Mouse (Mus musculus) midbrain, embryonic 10.5 days (tissue): ENCODE measurements at regions not wholly inside any gene's neighbourhood (a gene's known extent, or its start where the extent isn't known, plus 50 kb on each side); places are given as distances from the start of the nearest gene placed in this dataset.

Source experiments
- DNase-seq: peaks from one replicate; pipeline ENCODE4 v3.0.0-alpha.2; 2017; ENCODE audit warnings: low spot score
- H3K27ac ChIP-seq: fragments of 300-500 bp; sonication (generic); replicated peaks from 2 replicates; pipeline ENCODE4 v1.5.1; 2016; ENCODE audit warnings: mild to moderate bottlenecking
- H3K27me3 ChIP-seq: fragments of 300-500 bp; sonication (generic); 2 replicates; pipeline ENCODE4 v1.6.1; 2016; ENCODE audit warnings: low read depth, mild to moderate bottlenecking; ENCODE audit not compliant: poor library complexity, severe bottlenecking
- H3K36me3 ChIP-seq: fragments of 300-500 bp; sonication (generic); 2 replicates; pipeline ENCODE4 v1.6.1; 2016; ENCODE audit warnings: mild to moderate bottlenecking, moderate library complexity
- H3K4me1 ChIP-seq: fragments of 300-500 bp; sonication (generic); 2 replicates; pipeline ENCODE4 v1.6.1; 2016
- H3K4me3 ChIP-seq: fragments of 300-500 bp; sonication (generic); 2 replicates; pipeline ENCODE4 v1.5.1; 2016; ENCODE audit warnings: mild to moderate bottlenecking, moderate library complexity
- H3K9me3 ChIP-seq: fragments of 300-500 bp; sonication (generic); replicated peaks from 2 replicates; pipeline ENCODE4 v1.6.1; 2016; ENCODE audit warnings: mild to moderate bottlenecking
- WGBS: fragments of 180-500 bp; shearing (Covaris S2); methylation state at CpG from one replicate; pipeline ENCODE4 v1.1.7; 2016; 5-methylcytosine and 5-hydroxymethylcytosine counted together

- peaks cover 2% of the 10 kb centered on the region; the same call in 1 of the 2 replicates for H3K9me3 ChIP-seq
- DNase-seq: no peak
- no peaks in the 10 kb centered on the region for H3K36me3 ChIP-seq
- 95% methylated on average over 4 of the region's 4 CpGs for WGBS
- H3K4me1 ChIP-seq: peaks cover 23% of the 10 kb centered on the region
- H3K27me3 ChIP-seq: peaks cover 12% of the 10 kb centered on the region; the same call in 1 of the 2 replicates
- H3K27ac ChIP-seq: no peak overlapping the region
- H3K4me3 ChIP-seq: no peak overlapping the region
Observed at GRCm38 (mm10) chr10:87432306-87432705, 61.2 kb downstream of the Ascl1 start.

DNA sequence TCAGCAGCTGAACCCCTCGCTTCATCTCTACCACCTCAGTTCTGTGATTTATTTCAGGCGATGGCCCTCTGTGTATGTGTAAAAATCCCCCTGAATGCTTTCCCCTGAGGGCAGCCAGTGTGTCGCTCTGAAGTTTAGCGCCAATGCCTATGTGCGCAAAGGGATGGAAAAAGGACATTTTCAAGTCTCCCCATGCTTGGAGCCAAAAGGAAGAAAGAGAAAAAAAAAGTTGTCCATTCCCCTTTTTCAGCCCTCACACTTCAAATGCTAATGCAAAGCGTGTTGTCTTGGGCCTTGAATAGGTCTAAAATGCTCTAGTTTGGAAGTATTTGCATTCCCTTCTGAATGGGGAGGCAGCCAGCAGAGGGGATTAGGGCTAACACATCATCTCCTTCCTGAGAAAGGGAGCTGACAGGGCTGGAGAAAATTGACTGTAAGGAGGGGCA, 73.5 kb downstream of the Ascl1 start:
- H3K27me3 ChIP-seq: peaks cover 18% of the 10 kb centered on the region; the same call in 1 of the 2 replicates
- H3K4me1 ChIP-seq: peaks cover 53% of the 10 kb centered on the region
- peak overlapping the region; percentile 25 for H3K4me3 ChIP-seq
- peak; percentile 64 for DNase-seq
- peak overlapping the region; percentile 82 for H3K27ac ChIP-seq
- 5% methylated on average over 6 of the region's 6 CpGs for WGBS
- H3K36me3 ChIP-seq: no peaks in the 10 kb centered on the region
- no peaks in the 10 kb centered on the region for H3K9me3 ChIP-seq

DNA sequence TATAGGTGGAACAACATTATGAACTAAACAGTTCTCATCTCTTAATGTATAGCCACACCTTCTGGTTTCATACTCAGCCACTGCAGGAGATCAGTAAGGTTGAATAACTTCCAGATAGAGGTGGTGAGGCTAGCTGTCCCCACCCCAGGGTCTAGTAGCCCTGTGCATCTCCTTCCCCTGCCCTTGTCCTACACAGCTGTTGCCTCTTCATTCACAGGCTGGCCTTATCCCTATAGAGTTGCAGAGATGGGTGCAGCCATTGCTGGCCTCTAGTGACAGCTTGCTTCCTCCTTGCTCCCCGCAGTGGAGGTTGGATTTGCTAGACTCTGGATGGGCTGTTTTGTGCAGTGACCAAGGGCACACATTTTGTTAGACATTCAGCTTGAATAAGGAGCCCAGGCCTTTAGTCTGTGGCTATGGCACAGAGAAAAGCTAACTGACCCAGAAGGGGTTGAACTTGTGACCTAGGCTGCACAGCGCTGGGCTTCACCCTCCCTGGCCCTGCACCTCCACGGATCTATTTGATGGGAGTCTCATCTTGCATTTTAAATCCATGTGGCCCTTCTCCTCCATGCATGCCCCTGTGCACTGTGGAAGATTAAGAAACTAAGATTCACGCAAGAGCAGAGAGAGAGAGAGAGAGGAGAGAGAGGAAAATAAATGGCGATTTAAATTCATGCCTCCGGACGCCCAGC, 74.1 kb downstream of the Ascl1 start:
- 14% methylated on average over 7 of the region's 7 CpGs for WGBS
- H3K9me3 ChIP-seq: no peaks in the 10 kb centered on the region
- H3K27me3 ChIP-seq: peaks cover 18% of the 10 kb centered on the region; the same call in 1 of the 2 replicates
- peak; percentile 68 for DNase-seq
- peak overlapping the region; percentile 82 for H3K27ac ChIP-seq
- peaks cover 53% of the 10 kb centered on the region for H3K4me1 ChIP-seq
- H3K4me3 ChIP-seq: peak overlapping the region; percentile 25
- no peaks in the 10 kb centered on the region for H3K36me3 ChIP-seq

- H3K36me3 ChIP-seq: no peaks in the 10 kb centered on the region
- H3K4me1 ChIP-seq: peaks cover 7% of the 10 kb centered on the region; the same call in 1 of the 2 replicates
- H3K4me3 ChIP-seq: no peak overlapping the region
- H3K27me3 ChIP-seq: no peaks in the 10 kb centered on the region
- H3K9me3 ChIP-seq: no peaks in the 10 kb centered on the region
- WGBS: 62% methylated on average over 15 of the region's 15 CpGs
- no peak overlapping the region for H3K27ac ChIP-seq
- DNase-seq: no peak
Observed at GRCm38 (mm10) chr10:87394296-87394921, 99.1 kb downstream of the Ascl1 start.

GRCm38 (mm10) chr10:87389148-87389547, 104.3 kb downstream of the Ascl1 start:
- 73% methylated on average over 2 of the region's 2 CpGs for WGBS
- DNase-seq: no peak
- H3K4me1 ChIP-seq: peaks cover 8% of the 10 kb centered on the region
- H3K9me3 ChIP-seq: no peaks in the 10 kb centered on the region
- no peak overlapping the region for H3K4me3 ChIP-seq
- H3K36me3 ChIP-seq: no peaks in the 10 kb centered on the region
- H3K27me3 ChIP-seq: 0 out of 2 replicates have a peak, but pooled peaks cover 4% of the 10 kb centered on the region
- H3K27ac ChIP-seq: no peak overlapping the region

GRCm38 (mm10) chr10:87385276-87385675, 108.2 kb downstream of the Ascl1 start:
- no peak for DNase-seq
- WGBS: 94% methylated on average over 4 of the region's 4 CpGs
- Histone ChIP-seq H3K4me1 (peaks cover 7% of the 10 kb centered on the region), H3K9me3 (no peaks in the 10 kb centered on the region), H3K27ac (no peak overlapping the region), H3K4me3 (no peak overlapping the region), H3K27me3 (0 out of 2 replicates have a peak, but pooled peaks cover 4% of the 10 kb centered on the region), H3K36me3 (no peaks in the 10 kb centered on the region)

- H3K4me1 ChIP-seq: peaks cover 7% of the 10 kb centered on the region
- H3K4me3 ChIP-seq: no peak overlapping the region
- no peak for DNase-seq
Observed at GRCm38 (mm10) chr10:87384606-87385206, 108.8 kb downstream of the Ascl1 start.

DNA sequence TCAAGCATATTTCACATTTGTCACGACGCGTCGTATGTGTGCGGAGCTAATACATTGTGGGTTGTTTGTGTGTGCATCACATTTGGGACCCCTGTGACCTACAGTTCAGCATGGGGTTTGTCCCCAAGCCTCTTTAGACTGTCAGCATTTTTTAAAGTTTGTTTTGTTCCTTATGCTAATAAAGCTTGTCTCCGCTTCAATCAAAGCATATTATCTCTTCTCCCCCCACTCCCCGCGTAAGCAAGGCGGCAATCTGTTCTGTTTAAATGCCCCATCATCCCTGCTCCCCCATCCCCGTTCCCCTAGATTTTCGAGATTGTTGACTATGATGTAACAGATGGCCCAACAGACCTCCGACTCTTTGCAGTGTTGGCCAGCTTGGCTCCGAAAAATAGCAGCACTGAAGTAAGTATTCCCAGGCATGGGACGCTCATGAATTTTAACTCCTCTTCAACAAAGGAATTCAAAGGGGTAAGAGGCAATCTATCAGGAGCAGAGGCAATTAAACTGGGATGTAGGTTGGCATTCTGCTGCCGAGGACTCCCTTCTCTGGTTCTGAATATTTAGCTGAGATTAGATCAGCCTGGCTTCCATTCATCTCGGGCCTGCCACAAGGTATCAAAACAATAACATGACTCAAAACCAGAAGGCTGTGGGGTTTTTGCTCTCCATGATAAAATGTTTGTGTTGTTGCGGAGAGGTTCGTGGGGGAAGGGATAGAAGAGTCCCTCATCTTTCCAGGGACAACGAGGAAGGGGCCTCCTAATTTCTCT, 141.9 kb downstream of the Ascl1 start:
- H3K9me3 ChIP-seq: 0 out of 2 replicates have a peak, but pooled peaks cover 3% of the 10 kb centered on the region
- peaks cover 40% of the 10 kb centered on the region for H3K4me1 ChIP-seq
- H3K4me3 ChIP-seq: peak overlapping the region; percentile 10; the same call in 1 of the 2 replicates
- 60% methylated on average over 19 of the region's 19 CpGs for WGBS
- peak; percentile 30 for DNase-seq
- no peaks in the 10 kb centered on the region for H3K36me3 ChIP-seq
- H3K27ac ChIP-seq: peak overlapping the region; percentile 84
- H3K27me3 ChIP-seq: no peaks in the 10 kb centered on the region

More at GRCm38 (mm10) chr10:87384606-87385206, 108.8 kb downstream of the Ascl1 start:
- Histone ChIP-seq H3K36me3 (no peaks in the 10 kb centered on the region), H3K27ac (no peak overlapping the region), H3K27me3 (0 out of 2 replicates have a peak, but pooled peaks cover 4% of the 10 kb centered on the region), H3K9me3 (no peaks in the 10 kb centered on the region)
- 81% methylated on average over 9 of the region's 9 CpGs for WGBS

DNA sequence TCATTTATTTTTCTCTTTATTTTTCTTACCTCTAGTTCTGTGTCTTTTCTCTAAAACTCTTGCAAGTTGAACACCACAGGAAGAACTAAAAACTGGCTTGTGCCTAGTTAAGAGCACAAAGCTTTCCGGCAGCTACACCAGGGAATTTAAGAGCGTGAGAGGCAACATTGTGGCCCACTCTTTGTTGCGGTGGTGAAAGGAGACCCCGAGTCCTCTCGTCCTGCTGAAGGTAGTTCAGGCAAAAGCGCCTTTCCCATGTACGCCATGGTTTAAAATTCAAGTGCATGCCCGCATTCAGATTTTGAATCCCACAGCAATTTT, 142.4 kb downstream of the Ascl1 start:
- peak; percentile 23 for DNase-seq
- no peaks in the 10 kb centered on the region for H3K27me3 ChIP-seq
- H3K4me1 ChIP-seq: peaks cover 40% of the 10 kb centered on the region
- H3K4me3 ChIP-seq: peak overlapping the region; percentile 10; the same call in 1 of the 2 replicates
- H3K27ac ChIP-seq: peak overlapping the region; percentile 84
- H3K9me3 ChIP-seq: 0 out of 2 replicates have a peak, but pooled peaks cover 3% of the 10 kb centered on the region
- no peaks in the 10 kb centered on the region for H3K36me3 ChIP-seq
- 54% methylated on average over 8 of the region's 8 CpGs for WGBS

DNA sequence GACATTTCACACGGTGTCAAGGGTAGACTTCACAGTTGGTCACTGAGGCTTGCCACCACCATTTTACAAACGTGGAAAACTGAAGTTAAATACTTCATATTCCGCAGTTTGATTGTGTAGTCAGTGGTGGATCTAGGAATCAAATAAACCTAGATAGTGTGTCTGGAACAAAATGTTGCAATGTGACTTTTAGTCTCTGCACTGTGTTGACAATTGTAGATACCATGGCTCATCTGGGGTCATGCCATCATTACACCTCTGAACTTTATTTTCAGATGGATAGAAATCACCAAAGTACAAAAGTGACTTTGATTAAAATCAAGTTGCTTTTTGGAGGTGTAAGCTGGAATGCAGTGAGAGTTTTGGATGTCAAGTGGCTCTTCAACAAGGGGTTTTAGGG, 158.3 kb downstream of the Ascl1 start:
- 89% methylated on average over 3 of the region's 3 CpGs for WGBS
- no peak overlapping the region for H3K27ac ChIP-seq
- no peak overlapping the region for H3K4me3 ChIP-seq
- peaks cover 16% of the 10 kb centered on the region for H3K9me3 ChIP-seq
- DNase-seq: no peak
- H3K4me1 ChIP-seq: peaks cover 13% of the 10 kb centered on the region
- H3K27me3 ChIP-seq: peaks cover 4% of the 10 kb centered on the region; the same call in 1 of the 2 replicates
- H3K36me3 ChIP-seq: no peaks in the 10 kb centered on the region

DNA sequence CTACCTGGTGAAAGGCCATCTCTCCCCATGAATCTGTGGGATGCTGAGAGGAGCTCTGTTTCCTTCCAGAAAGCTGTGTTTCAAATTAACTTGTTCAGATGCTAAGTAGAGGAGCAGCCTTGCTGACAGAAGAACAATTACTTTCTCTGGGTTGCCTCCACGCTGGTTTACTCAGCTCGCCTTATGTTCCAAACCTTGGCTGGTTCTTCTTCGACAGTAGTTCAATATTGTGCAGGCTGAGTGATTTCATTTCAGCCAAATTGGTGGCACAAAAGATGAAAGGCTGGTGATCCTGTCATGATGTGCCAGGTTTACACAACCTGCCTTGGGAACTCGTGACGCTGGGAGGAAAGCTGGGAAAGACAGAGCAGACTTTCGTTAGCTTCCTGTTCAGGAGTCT, 160.1 kb downstream of the Ascl1 start:
- no peak for DNase-seq
- H3K4me1 ChIP-seq: peaks cover 13% of the 10 kb centered on the region
- H3K27me3 ChIP-seq: peaks cover 4% of the 10 kb centered on the region; the same call in 1 of the 2 replicates
- no peak overlapping the region; the same call in 1 of the 2 replicates for H3K27ac ChIP-seq
- WGBS: 51% methylated on average over 6 of the region's 6 CpGs
- peaks cover 16% of the 10 kb centered on the region for H3K9me3 ChIP-seq
- H3K36me3 ChIP-seq: no peaks in the 10 kb centered on the region
- no peak overlapping the region for H3K4me3 ChIP-seq

DNA sequence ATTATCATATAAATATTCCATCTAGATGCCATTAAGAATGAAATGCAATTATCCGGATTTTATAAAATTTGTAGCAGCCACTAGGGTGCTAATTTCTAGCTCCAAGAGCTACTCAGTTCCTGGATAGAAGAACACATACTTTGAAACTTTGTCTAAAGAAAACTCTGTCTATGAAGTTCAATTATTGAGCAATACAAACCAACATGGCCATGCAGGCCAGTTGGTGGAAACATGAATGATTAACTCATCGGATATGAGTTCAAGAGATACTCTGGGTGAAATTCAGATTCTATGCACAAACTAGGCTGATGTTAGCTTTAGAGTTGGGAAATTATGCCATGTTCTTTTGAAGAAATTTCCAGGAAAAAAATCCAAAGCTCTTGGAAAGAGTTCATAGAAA, 164.0 kb downstream of the Ascl1 start:
- WGBS: 94% methylated on average over 2 of the region's 2 CpGs
- peaks cover 4% of the 10 kb centered on the region; the same call in 1 of the 2 replicates for H3K27me3 ChIP-seq
- H3K9me3 ChIP-seq: 0 out of 2 replicates have a peak, but pooled peaks cover 3% of the 10 kb centered on the region
- no peaks in the 10 kb centered on the region for H3K36me3 ChIP-seq
- H3K4me3 ChIP-seq: no peak overlapping the region
- peaks cover 15% of the 10 kb centered on the region for H3K4me1 ChIP-seq
- DNase-seq: no peak
- no peak overlapping the region for H3K27ac ChIP-seq
